18 mouse cellular contexts compared by ENCODE assay signal in genomic region chr17:27518700-27519595, GRCm38 (mm10). TPM values are rescaled to one million over a fixed set of nuclear protein-coding genes. Genes with fewer than 3 reads are reported as not detected.
DNase-seq lines count a peak whose midpoint lies in the region; ATAC-seq and TF ChIP-seq lines count a peak whose summit lies in the region.
"Had no signal": no experiment of that assay in that cellular context is flagged by ENCODE, and none has a peak within 500 bp of the region (broad histone marks: within the 10 kb centered on the region; RNA-seq: fewer than 3 reads in every experiment).

No protein-coding gene starts in this region.

- no peak for TF ChIP-seq CTCF in forebrain, postnatal 0 days (IDR thresholded peaks at IDR 0.05; ENCODE audit: low read depth)

- peak overlapping the region; percentile 35; the same call in 1 of the 2 replicates for H3K9ac ChIP-seq in forebrain, postnatal 0 days
- no peak overlapping the region for H3K9ac ChIP-seq in forebrain, embryonic 14.5 days (ENCODE audit: low read length)
- no peak overlapping the region for H3K9ac ChIP-seq in hindbrain, embryonic 14.5 days
- H3K9ac ChIP-seq in midbrain, embryonic 16.5 days (ENCODE audit: low read depth, low read length) = no peak overlapping the region
- H3K9ac ChIP-seq: liver, embryonic 12.5 days had no signal

- no peak overlapping the region for H3K27ac ChIP-seq in forebrain, postnatal 0 days (ENCODE audit: low read depth, low read length)
- no peak overlapping the region for H3K27ac ChIP-seq in forebrain, embryonic 14.5 days (ENCODE audit: low read depth, low read length)
- H3K27ac ChIP-seq in hindbrain, embryonic 14.5 days = 0 out of 2 replicates have a peak overlapping the region, but pooled peaks have one; percentile 14
- H3K27ac ChIP-seq in midbrain, embryonic 16.5 days (ENCODE audit: low read length) = peak overlapping the region; percentile 51
- H3K27ac ChIP-seq: heart, embryonic 10.5 days; liver, embryonic 12.5 days had no signal

- no peaks in the 10 kb centered on the region for H3K36me3 ChIP-seq in forebrain, postnatal 0 days (ENCODE audit: insufficient read depth)
- no peaks in the 10 kb centered on the region for H3K36me3 ChIP-seq in forebrain, embryonic 14.5 days (ENCODE audit: control insufficient read depth, insufficient read depth, low read length)
- H3K36me3 ChIP-seq in hindbrain, embryonic 14.5 days (replicated peaks; ENCODE audit: control insufficient read depth, insufficient read depth) = no peaks in the 10 kb centered on the region
- H3K36me3 ChIP-seq in midbrain, embryonic 16.5 days (ENCODE audit: control insufficient read depth, insufficient read depth, low read length) = no peaks in the 10 kb centered on the region
- H3K36me3 ChIP-seq: G1E; heart, embryonic 10.5 days; liver, embryonic 12.5 days had no signal

- no peak overlapping the region for H3K4me2 ChIP-seq in forebrain, postnatal 0 days (ENCODE audit: low read depth)
- no peak overlapping the region for H3K4me2 ChIP-seq in forebrain, embryonic 14.5 days (ENCODE audit: low read length)
- no peak overlapping the region for H3K4me2 ChIP-seq in hindbrain, embryonic 14.5 days (replicated peaks)
- H3K4me2 ChIP-seq in midbrain, embryonic 16.5 days (ENCODE audit: low read length) = no peak overlapping the region
- H3K4me2 ChIP-seq: liver, embryonic 12.5 days had no signal

- WGBS in forebrain, postnatal 0 days = 32% methylated on average over 15 of the region's 15 CpGs
- WGBS in forebrain, embryonic 14.5 days = 32% methylated on average over 15 of the region's 15 CpGs
- WGBS in hindbrain, embryonic 14.5 days = 15% methylated on average over 15 of the region's 15 CpGs
- 18% methylated on average over 15 of the region's 15 CpGs for WGBS in midbrain, embryonic 16.5 days

- ATAC-seq in forebrain, postnatal 0 days = no peak
- no peak for ATAC-seq in forebrain, embryonic 14.5 days
- ATAC-seq in hindbrain, embryonic 14.5 days (ENCODE audit: low FRiP score) = no peak
- ATAC-seq in midbrain, embryonic 16.5 days = no peak
- no peak for ATAC-seq in activated CD4-positive, CD25-positive, alpha-beta regulatory T cell, adult 4 months
- ATAC-seq: liver, embryonic 12.5 days had no signal

- DNase-seq in forebrain, postnatal 0 days = no peak
- DNase-seq in forebrain, embryonic 14.5 days (ENCODE audit: low spot score) = no peak
- DNase-seq in embryo, embryonic 10.5 days (ENCODE audit: low spot score) = peak; percentile 77
- DNase-seq in hindbrain, embryonic 14.5 days (ENCODE audit: low spot score) = no peak
- DNase-seq in testis, postnatal 10 days (ENCODE audit: low spot score) = no peak
- no peak for DNase-seq in left cerebral cortex, postnatal 14 days (ENCODE audit: low spot score in 2 of 2)
- DNase-seq: adrenal gland, postnatal 14 days; heart, postnatal 36 days; kidney, adult 8-10 months; right cerebral cortex, postnatal 25 days; thymus, adult 2 months had no signal

- H3K4me3 ChIP-seq in forebrain, postnatal 0 days (ENCODE audit: low read depth, low read length) = no peak overlapping the region
- H3K4me3 ChIP-seq in forebrain, embryonic 14.5 days (ENCODE audit: low read depth, low read length) = no peak overlapping the region
- H3K4me3 ChIP-seq in hindbrain, embryonic 14.5 days (replicated peaks; ENCODE audit: low read length) = no peak overlapping the region
- no peak overlapping the region for H3K4me3 ChIP-seq in midbrain, embryonic 16.5 days (ENCODE audit: low read depth, low read length)
- H3K4me3 ChIP-seq: heart, embryonic 10.5 days; liver, embryonic 12.5 days had no signal

- no peaks in the 10 kb centered on the region for H3K4me1 ChIP-seq in forebrain, postnatal 0 days (ENCODE audit: insufficient read depth)
- H3K4me1 ChIP-seq in forebrain, embryonic 14.5 days (ENCODE audit: control insufficient read depth, insufficient read depth, low read length) = 0 out of 2 replicates have a peak, but pooled peaks cover 3% of the 10 kb centered on the region
- peaks cover 15% of the 10 kb centered on the region; the same call in 1 of the 2 replicates for H3K4me1 ChIP-seq in hindbrain, embryonic 14.5 days (replicated peaks; ENCODE audit: control insufficient read depth, insufficient read depth, low read length)
- peaks cover 16% of the 10 kb centered on the region for H3K4me1 ChIP-seq in midbrain, embryonic 16.5 days (ENCODE audit: control insufficient read depth, insufficient read depth, low read length)
- H3K4me1 ChIP-seq: liver, embryonic 12.5 days had no signal

- intact Hi-C loops in left cerebral cortex, postnatal 14 days (cut with DNase I) = loop anchor here (5.0 kb wide), 1 partner anchor 302 kb away; no protein-coding TSS in a partner anchor

- H3K27me3 ChIP-seq in forebrain, postnatal 0 days (ENCODE audit: insufficient read depth, low read length) = peaks cover 26% of the 10 kb centered on the region; the same call in 1 of the 2 replicates
- H3K27me3 ChIP-seq in forebrain, embryonic 14.5 days (replicated peaks; ENCODE audit: control insufficient read depth, insufficient read depth, low read length) = peaks cover 29% of the 10 kb centered on the region
- H3K27me3 ChIP-seq in hindbrain, embryonic 14.5 days (ENCODE audit: control insufficient read depth, insufficient read depth, low read length) = peaks cover 14% of the 10 kb centered on the region
- peaks cover 9% of the 10 kb centered on the region for H3K27me3 ChIP-seq in midbrain, embryonic 16.5 days (ENCODE audit: control insufficient read depth, insufficient read depth, low read depth, low read length)

- no peaks in the 10 kb centered on the region for H3K9me3 ChIP-seq in forebrain, postnatal 0 days (ENCODE audit: low read length)
- no peaks in the 10 kb centered on the region for H3K9me3 ChIP-seq in forebrain, embryonic 14.5 days (replicated peaks; ENCODE audit: control insufficient read depth, low read length)
- no peaks in the 10 kb centered on the region for H3K9me3 ChIP-seq in hindbrain, embryonic 14.5 days (ENCODE audit: control insufficient read depth, low read length)
- H3K9me3 ChIP-seq in midbrain, embryonic 16.5 days (replicated peaks; ENCODE audit: control insufficient read depth, low read length, poor library complexity, severe bottlenecking) = no peaks in the 10 kb centered on the region
- H3K9me3 ChIP-seq: heart, embryonic 10.5 days; liver, embryonic 12.5 days had no signal

RNA-seq across cellular contexts. Expression of gene Grm4, which starts 2.3 kb away (rescaled TPM):
- 13.1 and 14.5 TPM in 2 replicates for total RNA-seq in forebrain, postnatal 0 days (2014; rRNA removed)
- polyA plus RNA-seq in forebrain, postnatal 0 days (2015; fragmentation: Nextera tagmentation; extraction: Ambion mirVana) = 3.2 and 5.5 TPM in 2 replicates
- 2.0 and 2.4 TPM in 2 replicates for polyA plus RNA-seq in forebrain, embryonic 14.5 days (2014; fragmentation: Nextera tagmentation; extraction: Ambion mirVana)
- polyA plus RNA-seq in hindbrain, embryonic 14.5 days (2014; fragmentation: Nextera tagmentation; extraction: Ambion mirVana) = 9.0 and 10.1 TPM in 2 replicates
- polyA plus RNA-seq in midbrain, embryonic 16.5 days (2015; fragmentation: Nextera tagmentation; extraction: Ambion mirVana) = 7.5 and 11.0 TPM in 2 replicates
- under 1 TPM in 1 of 2 experiments, not detected in 1; 0.18 TPM for polyA plus RNA-seq in activated CD4-positive, CD25-positive, alpha-beta regulatory T cell, adult 4 months (2017; shearing (Covaris generic))
- 10 to 100 TPM; 24.1 to 25.6 TPM for total RNA-seq in left cerebral cortex, postnatal 14 days (2021)
- total RNA-seq: monocyte, adult 5-6 weeks had no signal
- polyA plus RNA-seq: C2C12, G1E had no signal

RNA-seq across cellular contexts. Expression of gene Hmga1, which starts 37.3 kb away (rescaled TPM):
- 84.7 and 99.1 TPM in 2 replicates for total RNA-seq in forebrain, postnatal 0 days (2014; rRNA removed)
- 122 and 123 TPM in 2 replicates for polyA plus RNA-seq in forebrain, postnatal 0 days (2015; fragmentation: Nextera tagmentation; extraction: Ambion mirVana)
- polyA plus RNA-seq in forebrain, embryonic 14.5 days (2014; fragmentation: Nextera tagmentation; extraction: Ambion mirVana) = 132 TPM in 2 replicates
- 136 and 148 TPM in 2 replicates for polyA plus RNA-seq in hindbrain, embryonic 14.5 days (2014; fragmentation: Nextera tagmentation; extraction: Ambion mirVana)
- 124 and 134 TPM in 2 replicates for polyA plus RNA-seq in midbrain, embryonic 16.5 days (2015; fragmentation: Nextera tagmentation; extraction: Ambion mirVana)
- polyA plus RNA-seq in activated CD4-positive, CD25-positive, alpha-beta regulatory T cell, adult 4 months (2017; shearing (Covaris generic)) = 10 to 100 TPM; 48.0 to 73.5 TPM
- total RNA-seq in left cerebral cortex, postnatal 14 days (2021) = 10 to 100 TPM; 40.0 to 47.9 TPM

RNA-seq across cellular contexts. Expression of gene AI413582, which starts 46.6 kb away (rescaled TPM):
- total RNA-seq in forebrain, postnatal 0 days (2014; rRNA removed) = 35.0 and 70.3 TPM in 2 replicates
- 85.2 and 92.8 TPM in 2 replicates for polyA plus RNA-seq in forebrain, postnatal 0 days (2015; fragmentation: Nextera tagmentation; extraction: Ambion mirVana)
- 44.6 and 46.2 TPM in 2 replicates for polyA plus RNA-seq in forebrain, embryonic 14.5 days (2014; fragmentation: Nextera tagmentation; extraction: Ambion mirVana)
- polyA plus RNA-seq in hindbrain, embryonic 14.5 days (2014; fragmentation: Nextera tagmentation; extraction: Ambion mirVana) = 68.0 and 76.5 TPM in 2 replicates
- polyA plus RNA-seq in midbrain, embryonic 16.5 days (2015; fragmentation: Nextera tagmentation; extraction: Ambion mirVana) = 55.4 and 65.8 TPM in 2 replicates
- 100 to 1,000 TPM in 1 of 2 experiments, 10 to 100 TPM in 1; 98.5 to 118 TPM for polyA plus RNA-seq in activated CD4-positive, CD25-positive, alpha-beta regulatory T cell, adult 4 months (2017; shearing (Covaris generic))
- total RNA-seq in left cerebral cortex, postnatal 14 days (2021) = 10 to 100 TPM; 92.2 to 97.5 TPM

Comparison
In these comparisons a context has a peak if more than half of its experiments do, and no peak if none do; other contexts are left out.
1. H3K27ac ChIP-seq: peak in hindbrain, embryonic 14.5 days (single experiment) and midbrain, embryonic 16.5 days (single experiment); none in forebrain, postnatal 0 days (single experiment) and forebrain, embryonic 14.5 days (single experiment).